Mouse (Mus musculus) heart, postnatal 10 days (tissue): ENCODE measurements around the gene Mri1. TPM values are rescaled to one million over a fixed set of nuclear protein-coding genes. Genes with fewer than 3 reads are reported as not detected.
A peak's percentile ranks its signal among the peaks of the same experiment; 100 is the strongest.

Experiments used
- DNase-seq, 2 experiments: peaks; one replicate each; pipeline ENCODE4 v3.0.0; 2021
- intact Hi-C: fragments of 180-260 bp; cut with DNase I; formaldehyde crosslinking; loops from one replicate; pipeline ENCODE4 v1.15.1; 2025
- microRNA-seq, 2 experiments: library from miRNA; unstranded; fragments of <30 nt; microRNA quantifications; one replicate each; pipeline ENCODE4 v1.2.0; 2022
- total RNA-seq, 2 experiments: library from RNA; stranded (reverse); gene quantifications; 2 replicates each; pipeline ENCODE4 v1.2.3; 2021

Gene Mri1
- total RNA-seq, 2 experiments from 2014 or later = 15.5 to 16.0 TPM

DNA sequence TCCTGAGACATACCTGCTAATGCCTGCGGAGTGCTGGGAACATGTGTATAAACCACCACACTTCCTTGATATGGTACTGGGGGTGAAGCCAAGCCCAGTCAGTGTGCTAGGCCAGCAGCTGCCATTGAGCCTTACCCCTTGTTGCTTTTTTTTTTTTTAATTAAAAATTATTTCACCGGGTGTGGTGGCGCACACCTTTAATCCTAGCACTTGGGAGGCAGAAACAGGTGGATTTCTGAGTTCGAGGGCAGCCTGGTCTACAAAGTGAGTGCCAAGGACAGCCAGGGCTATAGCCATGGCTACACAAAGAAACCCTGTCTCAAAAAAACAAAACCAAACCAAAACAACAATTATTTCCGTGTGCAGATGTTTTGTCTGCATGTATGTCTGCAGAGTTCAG is 52.1 kb downstream of the Mri1 start:
- intact Hi-C loops = no loop called here
- no peak for DNase-seq

DNA sequence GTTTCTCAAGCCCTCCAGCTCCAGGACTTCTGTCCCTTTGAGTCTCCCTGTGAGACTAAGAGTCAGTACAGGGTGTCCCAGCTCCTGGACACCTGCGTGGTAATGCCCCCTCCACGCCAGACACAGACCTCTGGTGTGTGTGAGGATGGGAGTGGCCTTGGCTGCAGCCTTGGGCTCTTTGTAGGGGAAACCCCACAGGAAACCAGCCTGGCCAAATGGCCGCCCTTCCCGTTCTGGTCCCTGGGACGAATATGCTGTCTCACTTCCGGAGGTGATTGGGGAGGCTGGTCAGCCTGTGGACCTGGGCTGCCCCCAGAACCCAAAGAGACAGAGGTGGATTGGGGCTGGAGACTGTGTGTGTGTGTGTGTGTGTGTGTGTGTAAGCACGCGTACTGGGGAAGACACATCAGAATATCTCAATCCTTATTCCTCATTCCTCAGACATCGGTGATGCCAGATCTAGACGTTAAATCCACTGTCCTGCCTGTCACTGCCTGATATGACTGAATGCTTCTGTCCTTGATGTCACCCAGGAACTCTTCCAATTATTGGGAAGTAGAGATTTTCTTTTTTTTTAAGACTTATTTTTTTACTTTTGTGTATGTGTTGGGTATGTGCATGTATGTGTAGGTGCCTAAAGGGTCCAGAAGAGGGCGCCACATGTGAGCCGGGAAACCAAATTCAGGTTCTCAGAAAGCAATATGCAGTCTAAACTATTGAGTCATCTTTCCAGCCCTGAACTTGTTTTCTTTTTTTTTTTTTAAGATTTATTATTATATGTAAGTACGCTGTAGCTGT is 53.0 kb downstream of the Mri1 start:
- intact Hi-C loops = loop anchor here (5.0 kb wide), 1 partner anchor 458 kb away; the partner anchor contains the start of gene Ier2
- DNase-seq = peak; percentile 89 to 90

DNA sequence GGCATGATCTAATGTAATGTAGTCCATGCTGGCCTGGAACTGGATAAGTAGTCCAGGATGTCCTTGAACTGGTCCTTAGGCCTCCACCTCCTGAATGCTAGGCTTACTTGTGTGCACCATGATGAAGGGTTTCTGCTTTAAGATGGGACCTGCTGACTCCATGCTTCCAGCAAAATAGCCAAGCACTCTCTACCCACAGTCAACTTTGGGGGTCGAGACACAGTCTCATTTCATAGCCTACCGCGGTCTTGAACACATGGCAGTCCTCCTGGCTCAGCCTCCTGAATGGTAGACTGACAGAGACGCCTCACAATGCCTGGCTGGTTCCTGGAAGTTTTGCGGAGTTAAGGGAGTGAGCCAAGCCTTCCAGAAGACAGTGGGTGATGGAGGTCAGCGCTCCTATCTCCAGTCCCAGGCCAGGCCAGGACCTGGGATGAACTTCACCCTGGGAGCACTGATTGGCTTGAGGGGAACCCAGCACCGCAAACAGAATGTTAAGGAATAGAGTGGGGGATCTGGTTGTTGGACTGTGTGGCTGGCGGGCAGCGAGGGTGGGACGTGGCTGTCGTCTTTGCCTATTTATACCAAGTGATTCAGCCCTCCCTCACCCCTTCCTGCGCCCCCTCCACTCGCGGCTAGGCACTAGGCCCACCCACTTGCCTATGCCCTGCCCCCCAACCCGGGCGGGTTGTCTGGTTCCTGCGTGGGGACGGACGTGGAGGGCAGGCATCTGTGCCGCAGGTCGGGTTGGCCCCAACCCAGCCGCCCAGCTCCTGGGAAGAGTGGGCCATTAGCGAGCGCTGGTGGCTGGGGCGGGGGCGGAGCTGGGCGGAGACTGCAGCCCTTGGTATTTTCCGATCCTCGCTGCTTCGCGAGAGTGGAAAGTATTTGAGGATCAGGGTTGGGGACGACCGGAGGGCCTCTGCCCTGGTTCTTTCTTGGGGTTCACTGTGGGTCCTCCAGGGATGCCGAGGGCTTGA is 53.9 kb downstream of the Mri1 start:
- peak; percentile 92 for DNase-seq
- intact Hi-C loops = loop anchor here (5.0 kb wide), 1 partner anchor 459 kb away; the partner anchor contains the start of gene Ier2

DNA sequence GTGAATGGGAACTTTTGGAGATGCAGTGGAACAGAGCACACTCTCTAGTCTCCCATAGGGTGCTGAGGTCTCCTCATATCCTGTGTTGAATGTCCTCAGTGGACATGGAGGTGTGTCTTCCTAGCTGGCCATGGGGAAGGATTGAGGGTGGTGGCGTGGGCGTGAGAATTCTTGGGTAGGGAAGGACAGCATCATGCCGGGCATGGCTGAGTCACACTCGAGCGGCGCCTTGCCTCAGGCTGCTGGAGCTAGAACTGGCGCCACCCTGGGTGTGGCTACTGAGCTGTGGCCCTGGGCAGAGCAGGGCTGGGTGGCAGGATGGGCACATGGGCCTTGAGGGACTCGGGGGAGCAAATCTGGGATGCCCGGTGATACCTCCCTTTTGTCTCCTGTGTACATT is 54.7 kb downstream of the Mri1 start:
- DNase-seq = peak in 1 of 2 experiments; percentile 66
- intact Hi-C loops = loop anchor here (5.0 kb wide), 1 partner anchor 460 kb away; the partner anchor contains the start of gene Ier2

DNA sequence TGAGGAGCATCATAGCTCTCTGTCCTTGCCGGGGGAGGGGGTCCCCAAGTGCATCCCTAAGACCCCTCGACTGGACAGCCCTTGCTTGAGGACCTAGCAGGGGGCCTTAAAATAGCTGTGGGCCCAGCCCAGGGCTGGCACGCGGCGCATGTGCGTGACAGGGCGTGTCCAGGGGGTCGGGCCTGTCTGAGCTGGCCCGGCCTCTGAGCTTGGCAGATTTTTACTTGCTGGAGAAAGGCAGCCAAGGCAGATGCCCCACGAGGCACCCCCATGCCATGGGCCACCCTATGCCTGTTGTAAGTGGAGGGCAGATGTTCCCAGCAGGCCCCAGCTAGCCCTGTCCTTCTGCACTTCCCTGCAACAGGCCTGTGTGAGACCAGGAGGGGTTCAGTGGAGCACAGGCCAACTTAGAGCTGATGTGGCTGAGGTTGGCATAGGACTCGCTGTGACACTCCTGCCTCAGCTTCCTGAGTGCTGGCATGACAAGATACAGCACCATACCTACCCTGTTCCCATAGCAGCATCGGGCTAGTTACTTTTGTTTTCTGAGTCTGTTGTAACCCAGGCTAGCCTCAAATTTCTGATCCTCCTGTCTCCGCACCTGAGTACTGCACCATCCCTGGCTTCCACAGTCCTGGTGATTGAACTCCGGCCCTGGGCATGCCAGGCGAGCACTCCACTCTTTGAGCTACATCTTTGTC is 55.4 kb downstream of the Mri1 start:
- intact Hi-C loops = loop anchor here (5.0 kb wide), 1 partner anchor 461 kb away; the partner anchor contains the start of gene Ier2
- DNase-seq = peak; percentile 90

DNA sequence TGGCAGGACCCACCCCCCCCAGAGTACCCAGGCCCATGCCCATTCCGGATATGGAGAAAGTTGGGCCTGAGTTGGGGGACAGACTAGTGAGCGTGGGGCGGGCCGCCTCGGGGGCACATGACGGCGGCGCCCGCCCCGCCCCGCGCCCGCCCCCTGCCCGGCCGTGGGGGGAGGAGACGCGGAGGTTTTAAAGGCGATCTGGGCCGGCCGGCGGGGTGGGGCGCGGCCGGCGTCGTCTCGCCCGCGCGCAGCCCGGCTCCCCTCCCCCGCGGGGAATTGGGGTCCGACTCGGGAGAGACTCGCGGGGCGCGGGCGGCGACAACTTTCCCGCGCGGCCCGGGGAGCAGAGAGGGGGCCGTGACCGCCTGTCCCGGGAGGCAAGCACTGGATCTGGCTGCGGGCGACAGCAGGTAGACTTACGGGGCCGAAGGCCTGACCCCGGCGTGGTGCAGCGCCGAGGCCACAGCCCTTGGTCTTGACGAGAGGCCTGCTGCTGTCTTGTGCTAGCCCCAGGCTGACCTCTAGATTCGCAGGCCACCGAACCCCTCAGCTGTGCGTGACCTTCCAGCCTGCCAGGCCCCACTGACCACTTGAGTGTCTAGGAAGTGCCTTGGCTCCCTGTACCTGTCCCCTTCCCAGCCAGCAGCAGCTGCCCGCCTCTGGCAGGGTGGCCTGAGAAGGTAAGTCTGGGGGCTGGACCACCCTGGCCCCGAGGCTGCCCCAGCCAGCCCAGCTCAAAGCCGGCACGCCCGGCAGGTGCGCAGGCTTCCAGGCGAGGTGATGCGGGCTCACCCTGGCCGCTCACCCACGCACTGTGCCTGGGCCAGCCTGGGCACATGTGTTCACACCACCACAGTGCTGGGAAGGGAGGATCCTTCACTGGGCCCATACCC is 56.2 kb downstream of the Mri1 start:
- peak; percentile 89 to 90 for DNase-seq
- intact Hi-C loops = loop anchor here (5.0 kb wide), 1 partner anchor 461 kb away; the partner anchor contains the start of gene Ier2

DNA sequence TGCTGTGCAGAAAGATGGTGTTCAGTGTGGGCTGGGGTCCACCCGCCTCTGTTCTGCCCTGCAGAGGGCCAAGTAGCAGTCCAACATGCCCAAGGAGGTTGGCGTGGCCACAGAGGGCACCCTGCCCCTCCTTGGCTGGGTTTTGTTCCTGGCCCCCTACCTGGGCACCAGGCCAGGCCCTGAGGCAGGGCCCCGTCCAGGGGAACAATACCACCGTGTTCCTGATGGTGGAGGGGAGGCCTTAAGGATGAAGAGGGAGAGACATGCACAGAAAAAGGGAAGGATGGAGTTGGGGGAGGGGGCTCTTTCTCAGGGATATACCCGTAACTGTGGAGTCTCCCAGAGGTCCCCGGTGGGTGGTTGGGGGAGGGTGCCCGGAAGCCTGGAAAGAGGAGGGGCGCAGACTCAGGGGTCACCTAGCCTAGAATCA is 57.0 kb downstream of the Mri1 start:
- no peak for DNase-seq
- intact Hi-C loops = loop anchor here (5.0 kb wide), 1 partner anchor 462 kb away; the partner anchor contains the start of gene Ier2

Small RNA genes within 50 kb of the gene (microRNA-seq; reads per million reads assigned to microRNA genes)
- gene Mir23a (38,075 to 62,140 reads per million in 2 experiments), gene Mir24-2 (0 reads per million in 2 experiments), gene Mir27a (1,004 to 1,723 reads per million in 2 experiments), gene Mir3074-2 (0 reads per million in 2 experiments)

Other genes with a start within 250 kb of the Mri1 start
- gene 2210011C24Rik, start 245.2 kb downstream of the Mri1 start, total RNA-seq = 1 to 10 TPM in 1 of 2 experiments, under 1 TPM in 1; 0.62 to 1.4 TPM
- gene Palm3, start 235.9 kb downstream of the Mri1 start, total RNA-seq = under 1 TPM; 0.19 to 0.20 TPM
- gene Il27ra, start 214.7 kb downstream of the Mri1 start, total RNA-seq = 1 to 10 TPM; 5.9 to 6.0 TPM
- not detected for gene Rln3, start 212.3 kb downstream of the Mri1 start, total RNA-seq
- gene Gm10643, start 192.2 kb downstream of the Mri1 start, total RNA-seq = 1 to 10 TPM; 3.3 to 4.3 TPM
- gene Rfx1, start 190.5 kb downstream of the Mri1 start, total RNA-seq = 10 to 100 TPM; 12.4 to 15.4 TPM
- 10 to 100 TPM; 13.7 to 13.9 TPM for gene Dcaf15, start 152.6 kb downstream of the Mri1 start, total RNA-seq
- gene Podnl1, start 131.3 kb downstream of the Mri1 start, total RNA-seq = under 1 TPM in 1 of 2 experiments, not detected in 1; 0.12 TPM
- 10 to 100 TPM; 13.3 to 14.1 TPM for gene Cc2d1a, start 109.4 kb downstream of the Mri1 start, total RNA-seq
- under 1 TPM; 0.22 to 0.32 TPM for gene 4930432K21Rik, start 109.3 kb downstream of the Mri1 start, total RNA-seq
- gene Nanos3, start 72.1 kb downstream of the Mri1 start, total RNA-seq = 1 to 10 TPM; 3.6 to 4.1 TPM
- 10 to 100 TPM; 10.5 to 11.3 TPM for gene Zswim4, start 20.3 kb downstream of the Mri1 start, total RNA-seq
- gene D8Ertd738e, start 7.6 kb downstream of the Mri1 start, total RNA-seq = 100 to 1,000 TPM; 222 to 230 TPM
- 10 to 100 TPM; 10.0 to 14.3 TPM for gene Ccdc130, start 13.1 kb upstream of the Mri1 start, total RNA-seq
- gene Cacna1a, start 131.1 kb upstream of the Mri1 start, total RNA-seq = 1 to 10 TPM; 6.1 to 6.5 TPM